Mouse (Mus musculus) lung, embryonic 16.5 days (tissue): ENCODE results near the gene Gp5. TPM values are rescaled to one million over a fixed set of nuclear protein-coding genes. Genes with fewer than 3 reads are reported as not detected.

Experiments
- ATAC-seq: fragments of 200-750 bp; cut with Nextera tagmentation; 2 replicates; pipeline ENCODE4 v1.8.0; 2017; ENCODE audit warnings: low read depth, mild to moderate bottlenecking, moderate library complexity
- H3K27ac ChIP-seq: fragments of 300-500 bp; sonication (generic); 2 replicates; pipeline ENCODE4 v1.5.1; 2014; ENCODE audit warnings: mild to moderate bottlenecking, control low read depth, low read length
- H3K27me3 ChIP-seq: fragments of 300-500 bp; sonication (generic); 2 replicates; pipeline ENCODE4 v1.6.1; 2014; ENCODE audit warnings: low read depth, low read length, mixed read lengths; ENCODE audit not compliant: control insufficient read depth, insufficient read depth
- H3K36me3 ChIP-seq: fragments of 300-500 bp; sonication (generic); 2 replicates; pipeline ENCODE4 v1.6.1; 2014; ENCODE audit warnings: low read length; ENCODE audit not compliant: control insufficient read depth, insufficient read depth
- H3K4me1 ChIP-seq: fragments of 300-500 bp; sonication (generic); replicated peaks from 2 replicates; pipeline ENCODE4 v1.6.1; 2014; ENCODE audit warnings: low read length, mixed read lengths; ENCODE audit not compliant: control insufficient read depth, insufficient read depth
- H3K4me2 ChIP-seq: fragments of 300-500 bp; sonication (generic); 2 replicates; pipeline ENCODE4 v1.6.1; 2014; ENCODE audit warnings: low read depth, low read length, control low read depth
- H3K4me3 ChIP-seq: fragments of 300-500 bp; sonication (generic); 2 replicates; pipeline ENCODE4 v1.5.1; 2014; ENCODE audit warnings: mild to moderate bottlenecking, low read length, control low read depth
- H3K9ac ChIP-seq: fragments of 300-500 bp; sonication (generic); 2 replicates; pipeline ENCODE4 v1.6.1; 2014; ENCODE audit warnings: low read length, control low read depth
- H3K9me3 ChIP-seq: fragments of 300-500 bp; sonication (generic); 2 replicates; pipeline ENCODE4 v1.6.1; 2016; ENCODE audit warnings: low read length; ENCODE audit not compliant: control insufficient read depth
- WGBS: fragments of 180-500 bp; shearing (Covaris S2); extraction: QIAGEN DNeasy Blood & Tissue Kit; methylation state at CpG from one replicate; pipeline ENCODE4 v1.1.7; 2014; 5-methylcytosine and 5-hydroxymethylcytosine counted together
- polyA plus RNA-seq: library from polyadenylated mRNA; unstranded; fragments of >200 nt; fragmentation: Nextera tagmentation; extraction: Ambion mirVana; gene quantifications from 2 replicates; pipeline ENCODE4 v1.2.1, GENCODE M21; 2015

Gp5 gene
- polyA plus RNA-seq, 1 experiment from 2014 or later: 1.8 TPM

GRCm38 (mm10) chr16:30283743-30284337 lies 26.7 kb downstream of the Gp5 start:
- Histone ChIP-seq H3K4me3 (no peak overlapping the region), H3K27me3 (peaks cover 27% of the 10 kb centered on the region)
- WGBS: 2% methylated on average over 15 of the region's 15 CpGs

GRCm38 (mm10) chr16:30282844-30283495 lies 27.6 kb downstream of the Gp5 start, which contains the start of gene Lrrc15:
TSS of gene Lrrc15 (minus strand) at chr16:30283256.
- ATAC-seq: 0 out of 2 replicates have a peak, but pooled peaks have one; percentile 34

More at GRCm38 (mm10) chr16:30283743-30284337, 26.7 kb downstream of the Gp5 start:
- Histone ChIP-seq H3K27ac (no peak overlapping the region), H3K9me3 (no peaks in the 10 kb centered on the region), H3K9ac (no peak overlapping the region), H3K4me1 (0 out of 2 replicates have a peak, but pooled peaks cover 7% of the 10 kb centered on the region), H3K4me2 (peak overlapping the region; percentile 13; the same call in 1 of the 2 replicates), H3K36me3 (no peaks in the 10 kb centered on the region)
- peak; percentile 45; the same call in 1 of the 2 replicates for ATAC-seq

GRCm38 (mm10) chr16:30280676-30281297 lies 29.8 kb downstream of the Gp5 start:
- WGBS: 9% methylated on average over 4 of the region's 4 CpGs
- Histone ChIP-seq H3K27me3 (peaks cover 27% of the 10 kb centered on the region), H3K36me3 (no peaks in the 10 kb centered on the region), H3K4me3 (no peak overlapping the region), H3K27ac (no peak overlapping the region), H3K9me3 (no peaks in the 10 kb centered on the region), H3K4me2 (no peak overlapping the region), H3K4me1 (peaks cover 11% of the 10 kb centered on the region), H3K9ac (no peak overlapping the region)
- ATAC-seq: 0 out of 2 replicates have a peak, but pooled peaks have one; percentile 23

More at GRCm38 (mm10) chr16:30282844-30283495, 27.6 kb downstream of the Gp5 start, which contains the start of gene Lrrc15:
- H3K4me3 ChIP-seq: peak within 1 kb of the TSS; percentile 36
- no peak within 1 kb of the TSS for H3K9ac ChIP-seq
- H3K9me3 ChIP-seq: no peaks in the 10 kb centered on the region
- no peaks in the 10 kb centered on the region for H3K36me3 ChIP-seq
- H3K27ac ChIP-seq: no peak within 1 kb of the TSS
- peaks cover 27% of the 10 kb centered on the region for H3K27me3 ChIP-seq
- peak within 1 kb of the TSS; percentile 56 for H3K4me2 ChIP-seq
- 6% methylated on average over 34 of the region's 34 CpGs for WGBS
- 0 out of 2 replicates have a peak, but pooled peaks cover 7% of the 10 kb centered on the region for H3K4me1 ChIP-seq

- Histone ChIP-seq H3K36me3 (no peaks in the 10 kb centered on the region), H3K27ac (no peak overlapping the region), H3K4me1 (peaks cover 18% of the 10 kb centered on the region), H3K4me3 (no peak overlapping the region), H3K9me3 (no peaks in the 10 kb centered on the region), H3K9ac (no peak overlapping the region), H3K4me2 (no peak overlapping the region), H3K27me3 (peaks cover 15% of the 10 kb centered on the region; the same call in 1 of the 2 replicates)
- no peak for ATAC-seq
- WGBS: 83% methylated on average over 11 of the region's 11 CpGs
Observed at GRCm38 (mm10) chr16:30278406-30278805, 32.2 kb downstream of the Gp5 start.

- Histone ChIP-seq H3K27me3 (no peaks in the 10 kb centered on the region), H3K4me3 (no peak overlapping the region), H3K4me2 (no peak overlapping the region), H3K27ac (no peak overlapping the region), H3K36me3 (no peaks in the 10 kb centered on the region), H3K4me1 (peaks cover 11% of the 10 kb centered on the region), H3K9me3 (no peaks in the 10 kb centered on the region), H3K9ac (no peak overlapping the region)
- 51% methylated on average over 15 of the region's 15 CpGs for WGBS
- peak; percentile 64 for ATAC-seq
Observed at GRCm38 (mm10) chr16:30275558-30276340, 34.8 kb downstream of the Gp5 start.

GRCm38 (mm10) chr16:30273065-30273464 lies 37.5 kb downstream of the Gp5 start:
- Histone ChIP-seq H3K27ac (no peak overlapping the region), H3K4me2 (no peak overlapping the region), H3K27me3 (no peaks in the 10 kb centered on the region), H3K9ac (no peak overlapping the region), H3K4me3 (no peak overlapping the region), H3K4me1 (peaks cover 11% of the 10 kb centered on the region), H3K36me3 (no peaks in the 10 kb centered on the region), H3K9me3 (no peaks in the 10 kb centered on the region)
- ATAC-seq: no peak
- 84% methylated on average over 8 of the region's 8 CpGs for WGBS

- H3K27me3 ChIP-seq: no peaks in the 10 kb centered on the region
- no peak overlapping the region for H3K4me2 ChIP-seq
- 52% methylated on average over 6 of the region's 6 CpGs for WGBS
- no peak overlapping the region for H3K9ac ChIP-seq
- no peaks in the 10 kb centered on the region for H3K9me3 ChIP-seq
- no peak for ATAC-seq
- no peaks in the 10 kb centered on the region for H3K36me3 ChIP-seq
- no peak overlapping the region for H3K4me3 ChIP-seq
- H3K27ac ChIP-seq: no peak overlapping the region
- H3K4me1 ChIP-seq: peaks cover 11% of the 10 kb centered on the region
Observed at GRCm38 (mm10) chr16:30271941-30272595, 38.5 kb downstream of the Gp5 start.

GRCm38 (mm10) chr16:30271223-30271761 lies 39.3 kb downstream of the Gp5 start:
- H3K36me3 ChIP-seq: no peaks in the 10 kb centered on the region
- ATAC-seq: 0 out of 2 replicates have a peak, but pooled peaks have one; percentile 11
- H3K27ac ChIP-seq: no peak overlapping the region
- no peak overlapping the region for H3K4me2 ChIP-seq
- H3K27me3 ChIP-seq: no peaks in the 10 kb centered on the region
- no peak overlapping the region for H3K9ac ChIP-seq
- no peaks in the 10 kb centered on the region for H3K9me3 ChIP-seq
- WGBS: 51% methylated on average over 8 of the region's 8 CpGs
- no peak overlapping the region for H3K4me3 ChIP-seq
- peaks cover 11% of the 10 kb centered on the region for H3K4me1 ChIP-seq
